Mouse (Mus musculus) lung, postnatal 0 days (tissue): ENCODE measurements around the gene Foxm1. TPM values are rescaled to one million over a fixed set of nuclear protein-coding genes. Genes with fewer than 3 reads are reported as not detected.
A peak's percentile ranks its signal among the peaks of the same experiment; 100 is the strongest.

Experiments
- ATAC-seq: fragments of 200-750 bp; cut with Nextera tagmentation; 2 replicates; pipeline ENCODE4 v1.8.0; 2017; ENCODE audit warnings: moderate library complexity
- DNase-seq: peaks from one replicate; pipeline ENCODE4 v3.0.0-alpha.2; 2016; ENCODE audit warnings: low spot score
- H3K27ac ChIP-seq: fragments of 300-500 bp; sonication (generic); 2 replicates; pipeline ENCODE4 v1.5.1; 2014; ENCODE audit warnings: antibody characterized with exemption, mild to moderate bottlenecking, low read length, mixed read lengths
- H3K27me3 ChIP-seq: fragments of 300-500 bp; sonication (generic); replicated peaks from 2 replicates; pipeline ENCODE4 v1.6.1; 2014; ENCODE audit warnings: low read length, mixed read lengths; ENCODE audit not compliant: insufficient read depth
- H3K36me3 ChIP-seq: fragments of 300-500 bp; sonication (generic); 2 replicates; pipeline ENCODE4 v1.6.1; 2014; ENCODE audit warnings: low read length, mixed read lengths; ENCODE audit not compliant: insufficient read depth
- H3K4me1 ChIP-seq: fragments of 300-500 bp; sonication (generic); 2 replicates; pipeline ENCODE4 v1.6.1; 2014; ENCODE audit warnings: antibody characterized with exemption, low read depth, low read length, mixed read lengths; ENCODE audit not compliant: insufficient read depth
- H3K4me2 ChIP-seq: fragments of 300-500 bp; sonication (generic); replicated peaks from 2 replicates; pipeline ENCODE4 v1.6.1; 2014; ENCODE audit warnings: low read depth, mild to moderate bottlenecking, low read length, moderate library complexity, mixed read lengths
- H3K4me3 ChIP-seq: fragments of 300-500 bp; sonication (generic); 2 replicates; pipeline ENCODE4 v1.5.1; 2014; ENCODE audit warnings: low read depth, low read length
- H3K9ac ChIP-seq: fragments of 300-500 bp; sonication (generic); replicated peaks from 2 replicates; pipeline ENCODE4 v1.6.1; 2014; ENCODE audit warnings: low read depth, mild to moderate bottlenecking
- H3K9me3 ChIP-seq: fragments of 300-500 bp; sonication (generic); 2 replicates; pipeline ENCODE4 v1.6.1; 2016; ENCODE audit warnings: low read length, mixed read lengths
- CTCF ChIP-seq: IDR thresholded peaks from 2 replicates; pipeline ENCODE4 v1.5.1; 2016; ENCODE audit warnings: antibody characterized with exemption, mild to moderate bottlenecking
- EP300 ChIP-seq: IDR thresholded peaks from 2 replicates; pipeline ENCODE4 v1.6.1; 2016; ENCODE audit warnings: antibody characterized with exemption, mild to moderate bottlenecking, control low read depth
- WGBS: fragments of 180-500 bp; shearing (Covaris S2); extraction: QIAGEN DNeasy Blood & Tissue Kit; methylation state at CpG from one replicate; pipeline ENCODE4 v1.1.7; 2014; 5-methylcytosine and 5-hydroxymethylcytosine counted together
- polyA plus RNA-seq: library from polyadenylated mRNA; unstranded; fragments of >200 nt; fragmentation: Nextera tagmentation; extraction: Ambion mirVana; gene quantifications from 2 replicates; pipeline ENCODE4 v1.2.1, GENCODE M21; 2015

Foxm1 gene
- polyA plus RNA-seq, 1 experiment from 2014 or later = 1.3 TPM

DNA sequence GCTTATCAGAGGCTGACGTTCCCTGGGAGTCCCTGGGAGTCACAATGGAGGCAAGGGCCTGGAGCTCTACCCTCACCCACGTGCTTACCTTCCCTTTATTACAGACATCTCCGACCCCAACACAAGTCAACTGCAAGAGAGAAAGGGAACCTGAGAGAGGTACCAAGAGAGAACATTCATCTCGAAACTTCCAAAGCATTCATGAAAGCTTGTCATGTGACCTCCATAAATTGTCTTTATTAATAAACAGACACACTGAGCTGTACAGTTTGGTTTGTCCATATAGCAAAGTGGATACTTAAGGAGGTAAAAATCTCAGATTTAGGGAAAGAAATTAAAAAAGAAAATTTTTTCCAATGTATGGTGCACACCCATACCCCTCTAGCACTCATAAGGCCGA lies 53.4 kb downstream of the Foxm1 start:
- no peak overlapping the region for H3K4me3 ChIP-seq
- no peak for TF ChIP-seq EP300
- TF ChIP-seq CTCF = no peak
- H3K9ac ChIP-seq = no peak overlapping the region
- H3K36me3 ChIP-seq = 0 out of 2 replicates have a peak, but pooled peaks cover 12% of the 10 kb centered on the region
- no peaks in the 10 kb centered on the region for H3K9me3 ChIP-seq
- H3K4me1 ChIP-seq = no peaks in the 10 kb centered on the region
- H3K27ac ChIP-seq = no peak overlapping the region
- no peak overlapping the region for H3K4me2 ChIP-seq
- no peaks in the 10 kb centered on the region for H3K27me3 ChIP-seq
- WGBS = 78% methylated on average over 5 of the region's 5 CpGs
- ATAC-seq (no peak), DNase-seq (no peak)

DNA sequence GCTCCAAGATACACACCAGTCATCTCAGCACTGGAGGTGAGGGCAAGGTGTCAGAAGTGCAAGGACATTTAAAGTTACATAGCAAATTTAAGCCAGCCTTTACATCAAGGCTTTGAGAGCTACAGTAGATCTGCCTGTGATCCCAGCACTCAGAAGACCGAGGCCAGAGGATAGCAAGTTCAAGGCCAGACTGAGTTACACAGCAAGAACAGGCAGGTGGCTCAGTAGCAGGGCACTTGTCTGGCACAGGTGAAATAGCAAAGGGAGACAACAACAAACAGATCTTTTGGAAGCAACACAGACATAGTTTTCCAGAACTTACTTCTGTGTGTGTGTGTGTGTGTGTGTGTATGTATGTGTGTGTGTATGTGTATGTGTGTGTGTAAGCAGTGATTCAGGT lies 55.3 kb downstream of the Foxm1 start:
- Histone ChIP-seq H3K36me3 (no peaks in the 10 kb centered on the region), H3K4me2 (no peak overlapping the region), H3K27me3 (no peaks in the 10 kb centered on the region), H3K4me3 (no peak overlapping the region), H3K9ac (no peak overlapping the region), H3K9me3 (no peaks in the 10 kb centered on the region), H3K27ac (no peak overlapping the region), H3K4me1 (no peaks in the 10 kb centered on the region)
- ATAC-seq (no peak), DNase-seq (no peak)
- 89% methylated on average over 1 of the region's 1 CpGs for WGBS
- TF ChIP-seq EP300 (no peak), CTCF (no peak)

DNA sequence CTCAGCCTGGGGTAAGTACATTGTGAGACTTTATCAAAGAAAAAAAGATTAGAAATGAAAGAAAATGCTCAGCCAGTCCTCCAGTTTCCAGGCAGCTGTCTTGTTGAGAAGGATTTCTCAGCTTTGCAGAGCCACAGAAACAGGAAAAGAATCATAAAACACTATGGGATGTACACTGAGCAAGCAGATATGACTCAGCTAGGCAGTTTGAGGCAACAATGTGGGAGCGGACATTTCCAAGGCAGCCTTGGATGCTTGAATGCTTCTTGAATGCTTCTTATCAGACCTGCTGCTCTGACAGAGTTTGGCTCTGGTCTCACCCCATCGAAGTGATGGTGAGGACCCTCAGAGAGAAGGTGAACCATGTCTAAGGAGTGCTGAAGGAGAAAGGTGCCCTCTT lies 58.3 kb downstream of the Foxm1 start:
- Histone ChIP-seq H3K4me1 (no peaks in the 10 kb centered on the region), H3K9me3 (no peaks in the 10 kb centered on the region), H3K9ac (no peak overlapping the region), H3K27ac (no peak overlapping the region), H3K36me3 (no peaks in the 10 kb centered on the region), H3K4me3 (no peak overlapping the region), H3K27me3 (no peaks in the 10 kb centered on the region), H3K4me2 (no peak overlapping the region)
- DNase-seq = no peak
- 74% methylated on average over 2 of the region's 2 CpGs for WGBS
- no peak for ATAC-seq
- TF ChIP-seq CTCF = no peak
- TF ChIP-seq EP300 = no peak

DNA sequence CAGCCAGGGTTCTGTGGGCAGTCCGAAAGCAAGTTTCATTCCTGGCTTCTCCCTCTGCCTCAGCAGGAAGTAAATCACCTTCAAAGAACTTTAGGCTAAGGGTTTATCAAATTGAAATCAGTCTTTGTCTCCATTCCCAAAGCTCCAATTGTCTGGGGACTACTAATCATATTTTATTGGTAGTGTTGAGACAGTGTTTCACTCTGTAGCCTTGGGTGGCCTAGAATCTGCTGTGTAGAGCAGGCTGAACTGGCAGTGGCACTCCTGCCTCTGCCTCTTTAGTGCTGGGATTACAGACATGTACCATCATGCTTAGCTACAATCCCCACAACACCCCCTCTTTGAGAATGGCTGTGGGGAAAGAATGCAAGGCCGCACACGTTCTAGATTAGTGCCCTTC lies 58.7 kb downstream of the Foxm1 start:
- no peaks in the 10 kb centered on the region for H3K36me3 ChIP-seq
- TF ChIP-seq CTCF (no peak), EP300 (no peak)
- H3K4me3 ChIP-seq = no peak overlapping the region
- DNase-seq (no peak), ATAC-seq (no peak)
- H3K27me3 ChIP-seq = no peaks in the 10 kb centered on the region
- no peak overlapping the region for H3K4me2 ChIP-seq
- no peaks in the 10 kb centered on the region for H3K9me3 ChIP-seq
- WGBS = 89% methylated on average over 3 of the region's 3 CpGs
- no peak overlapping the region for H3K9ac ChIP-seq
- H3K4me1 ChIP-seq = no peaks in the 10 kb centered on the region
- H3K27ac ChIP-seq = no peak overlapping the region

DNA sequence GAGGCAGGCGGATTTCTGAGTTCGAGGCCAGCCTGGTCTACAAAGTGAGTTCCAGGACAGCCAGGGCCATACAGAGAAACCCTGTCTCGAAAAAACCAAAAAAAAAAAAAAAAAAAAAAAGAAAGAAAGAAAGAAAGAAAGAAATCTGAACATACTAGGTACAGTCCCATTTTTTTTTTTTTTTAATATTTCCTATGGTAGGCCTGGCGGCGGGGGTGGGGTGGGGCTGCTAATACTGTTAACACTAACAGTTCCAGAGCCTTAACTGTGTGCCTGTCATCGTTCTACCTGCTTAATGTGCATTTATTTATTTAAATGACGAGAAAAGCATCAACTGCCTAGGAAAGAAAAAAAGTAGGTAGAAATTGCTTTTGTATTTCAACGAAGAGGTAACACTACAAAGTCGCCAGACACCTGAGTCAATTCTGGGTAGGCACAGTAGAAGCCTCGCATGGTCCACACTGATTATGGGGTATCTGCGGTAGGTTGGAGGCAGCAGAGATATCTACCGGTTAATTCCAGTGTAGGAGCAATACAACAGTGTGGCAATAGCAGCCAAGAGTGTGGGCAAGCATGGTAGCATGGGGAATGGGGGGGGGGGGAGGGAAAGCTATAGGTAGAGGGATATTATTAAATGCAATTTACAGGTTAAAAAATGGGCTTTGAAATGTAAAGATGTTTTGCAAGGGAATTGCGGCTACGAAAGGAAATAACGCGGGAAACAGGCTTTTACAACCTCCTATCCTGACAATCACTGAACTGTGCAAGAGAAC lies 60.9 kb downstream of the Foxm1 start:
- Histone ChIP-seq H3K4me3 (peak overlapping the region; percentile 60), H3K4me2 (peak overlapping the region; percentile 59), H3K36me3 (0 out of 2 replicates have a peak, but pooled peaks cover under 1% of the 10 kb centered on the region), H3K27me3 (no peaks in the 10 kb centered on the region), H3K27ac (peak overlapping the region; percentile 90), H3K4me1 (no peaks in the 10 kb centered on the region), H3K9me3 (no peaks in the 10 kb centered on the region), H3K9ac (peak overlapping the region; percentile 55; the same call in 1 of the 2 replicates)
- TF ChIP-seq CTCF (no peak), EP300 (no peak)
- no peak for ATAC-seq
- DNase-seq = no peak
- 34% methylated on average over 14 of the region's 16 CpGs for WGBS

DNA sequence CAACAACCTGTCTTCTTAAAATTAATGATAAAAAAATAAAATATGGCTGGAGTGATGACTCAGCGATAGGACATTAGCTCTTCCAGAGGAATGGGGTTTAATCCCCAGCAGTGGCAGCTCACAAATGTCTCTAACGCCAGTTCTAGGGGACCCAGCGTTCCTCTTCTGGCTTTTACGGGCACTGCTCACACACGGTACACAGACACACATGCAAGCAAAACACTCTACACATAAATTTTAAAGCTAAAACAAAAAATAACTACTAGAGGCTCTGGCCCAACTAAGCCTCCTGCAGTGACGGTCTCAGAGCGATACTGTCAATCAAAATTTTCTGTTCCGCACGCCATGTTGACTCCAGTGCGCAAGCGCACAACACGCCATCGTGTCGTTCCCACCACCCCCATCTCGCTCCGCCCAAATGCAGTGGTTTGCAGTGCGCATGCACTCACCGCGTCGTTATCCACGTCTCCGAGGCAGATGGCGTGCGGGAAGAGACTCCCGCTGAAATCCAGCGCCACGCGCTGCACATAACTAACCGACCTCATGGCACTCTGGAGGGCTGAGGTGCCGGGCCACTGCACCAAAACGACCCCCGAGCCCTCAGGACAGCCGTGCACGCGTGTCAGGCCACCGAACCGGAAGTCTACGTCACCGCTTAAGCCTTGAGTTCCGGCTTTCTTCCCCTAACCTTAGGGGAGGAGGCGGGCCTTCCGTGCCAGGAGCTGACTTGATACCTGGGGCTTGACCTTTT lies 61.7 kb downstream of the Foxm1 start, which contains the start of gene Itfg2:
TSS of gene Itfg2 (minus strand) at position 663 of the 751 bp plus-strand sequence.
- peak within 1 kb of the TSS; percentile 59 for H3K4me2 ChIP-seq
- H3K36me3 ChIP-seq = 0 out of 2 replicates have a peak, but pooled peaks cover 6% of the 10 kb centered on the region
- ATAC-seq (peak; percentile 97), DNase-seq (peak; percentile 99)
- H3K9ac ChIP-seq = peak within 1 kb of the TSS; percentile 55
- no peaks in the 10 kb centered on the region for H3K4me1 ChIP-seq
- no peaks in the 10 kb centered on the region for H3K27me3 ChIP-seq
- H3K9me3 ChIP-seq = no peaks in the 10 kb centered on the region
- WGBS = under 1% methylated on average over 42 of the region's 42 CpGs
- H3K27ac ChIP-seq = peak within 1 kb of the TSS; percentile 90
- TF ChIP-seq CTCF (no peak), EP300 (no peak)
- peak within 1 kb of the TSS; percentile 60 for H3K4me3 ChIP-seq
